Mouse (Mus musculus) left cerebral cortex, adult 11 months (tissue): ENCODE data around the gene Adh4.
"Not testable (repeated sequence)": the region's sequence is repeated elsewhere in the genome, so short reads cannot be mapped to it uniquely, and the experiment has no call there.

Experiments
- DNase-seq: peaks from one replicate; pipeline ENCODE4 v3.0.0; 2022; ENCODE audit warnings: low spot score

The Adh4 gene

GRCm38 (mm10) chr3:138443465-138443771 lies 28.2 kb downstream of the Adh4 start:
- no peak for DNase-seq

DNA sequence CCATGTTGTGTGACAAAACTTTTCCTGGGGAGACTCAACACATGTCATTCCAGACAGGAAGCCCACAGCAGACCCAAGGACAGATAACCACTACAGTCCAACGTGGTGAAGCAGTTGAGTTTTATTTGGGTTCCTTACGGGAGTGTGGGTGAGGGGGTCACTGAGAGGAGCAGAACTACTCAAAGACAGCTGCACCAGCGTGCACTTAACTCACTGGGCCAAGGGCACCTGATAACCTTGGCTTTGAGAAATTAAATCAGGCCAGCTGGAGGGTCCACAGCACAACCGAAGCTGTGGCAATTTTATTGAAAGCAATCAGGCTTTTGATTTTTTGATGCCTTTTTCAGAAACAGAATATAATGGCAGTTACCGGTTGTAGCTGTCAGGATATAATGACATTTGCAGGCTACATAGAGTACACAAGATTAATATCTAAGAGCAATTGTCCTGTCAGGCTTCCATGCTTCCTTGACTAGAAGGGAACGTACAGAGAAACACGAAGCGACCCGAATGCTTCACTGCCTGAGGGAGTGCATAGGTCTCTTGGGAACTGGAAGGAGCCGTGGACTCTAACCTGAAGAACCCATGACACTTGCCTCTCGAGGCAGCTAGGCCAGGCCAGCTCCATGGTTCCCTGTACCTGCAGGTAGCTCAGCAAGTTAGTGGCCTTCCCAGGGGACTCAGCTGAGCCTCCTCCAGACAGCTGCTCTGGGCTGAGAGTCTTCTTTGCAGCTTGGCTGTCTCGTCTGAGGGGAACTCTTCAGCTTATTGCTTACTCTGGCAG lies 33.0 kb downstream of the Adh4 start:
- DNase-seq = no peak

GRCm38 (mm10) chr3:138452169-138452568 lies 36.9 kb downstream of the Adh4 start:
- no peak for DNase-seq

- DNase-seq = no peak
These were observed 39.0 kb downstream of the Adh4 start for GRCm38 (mm10) chr3:138454234-138454633.

DNA sequence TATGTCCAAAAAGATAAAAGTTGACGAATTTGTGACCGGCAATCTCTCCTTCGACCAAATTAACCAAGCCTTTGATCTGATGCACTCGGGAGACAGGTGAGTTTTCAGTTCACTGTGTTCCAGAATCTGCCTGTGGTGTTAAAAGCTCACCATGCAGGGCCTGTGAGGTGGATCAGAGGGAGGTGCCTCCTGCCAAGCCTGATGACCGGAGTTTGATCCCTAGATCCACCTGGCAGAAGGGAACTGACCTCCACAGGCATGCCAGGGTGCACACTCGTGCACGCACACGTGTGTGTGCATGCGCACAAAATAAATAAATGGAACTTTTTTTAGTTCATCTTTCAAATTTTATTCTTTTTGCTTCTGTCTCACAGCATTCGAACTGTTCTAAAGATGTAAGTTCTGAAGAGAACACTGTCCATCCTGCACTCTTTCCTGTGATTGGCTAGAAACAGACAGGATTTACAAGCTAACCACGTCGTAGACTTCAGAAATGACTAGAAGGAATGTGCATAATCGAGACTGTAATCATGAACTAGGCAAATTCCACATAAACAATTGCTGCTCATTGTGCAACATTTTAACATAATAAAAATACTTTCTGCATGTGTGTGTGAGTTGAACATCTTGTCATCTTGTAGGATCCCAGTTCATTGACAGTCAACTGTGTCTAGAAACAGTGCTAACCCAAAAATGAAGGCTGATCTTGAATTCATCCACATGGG lies 39.6 kb downstream of the Adh4 start:
- DNase-seq = no peak

GRCm38 (mm10) chr3:138458441-138458840 lies 43.2 kb downstream of the Adh4 start:
- no peak for DNase-seq

DNA sequence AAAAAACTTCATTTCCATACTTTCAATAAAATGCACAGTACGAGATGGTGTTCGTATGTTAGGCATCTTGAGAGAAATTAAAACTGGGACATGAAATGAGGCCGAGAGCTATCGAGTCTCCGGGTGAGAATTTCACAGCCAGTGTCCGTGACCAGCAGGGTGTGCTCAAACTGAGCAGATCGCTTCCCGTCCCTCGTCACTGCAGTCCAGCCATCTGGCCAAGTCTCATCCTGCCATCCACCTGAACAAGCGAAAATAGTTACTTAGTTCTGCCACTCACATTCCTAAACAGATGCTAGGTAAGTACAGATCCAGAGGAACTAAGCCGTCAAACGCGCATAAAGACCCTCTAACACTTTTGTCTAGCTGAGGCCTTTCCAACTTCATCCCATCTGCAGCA lies 45.0 kb downstream of the Adh4 start:
- DNase-seq = no peak

DNA sequence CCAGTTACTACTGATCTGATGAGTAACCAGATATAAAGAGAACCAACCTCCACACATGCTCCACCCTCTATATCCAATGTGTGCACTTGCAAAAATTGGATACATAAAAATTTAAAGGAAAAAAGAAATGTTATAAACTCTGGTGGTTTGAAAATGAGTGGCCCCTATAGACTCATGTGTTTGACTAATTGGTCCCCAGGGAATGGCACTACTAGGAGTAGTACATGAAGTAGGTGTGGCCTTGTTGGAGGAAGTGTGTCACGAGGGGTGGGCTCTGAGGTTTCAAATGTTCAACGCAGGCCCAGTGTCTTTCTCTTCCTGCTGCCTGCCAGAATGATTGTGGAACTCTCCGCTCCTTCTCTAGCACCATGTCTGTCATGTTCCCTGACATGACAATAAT lies 46.6 kb downstream of the Adh4 start:
- DNase-seq = no peak

GRCm38 (mm10) chr3:138463137-138463536 lies 47.9 kb downstream of the Adh4 start:
- DNase-seq = no peak

- no peak for DNase-seq
These were observed 48.5 kb downstream of the Adh4 start for GRCm38 (mm10) chr3:138463807-138464206.

DNA sequence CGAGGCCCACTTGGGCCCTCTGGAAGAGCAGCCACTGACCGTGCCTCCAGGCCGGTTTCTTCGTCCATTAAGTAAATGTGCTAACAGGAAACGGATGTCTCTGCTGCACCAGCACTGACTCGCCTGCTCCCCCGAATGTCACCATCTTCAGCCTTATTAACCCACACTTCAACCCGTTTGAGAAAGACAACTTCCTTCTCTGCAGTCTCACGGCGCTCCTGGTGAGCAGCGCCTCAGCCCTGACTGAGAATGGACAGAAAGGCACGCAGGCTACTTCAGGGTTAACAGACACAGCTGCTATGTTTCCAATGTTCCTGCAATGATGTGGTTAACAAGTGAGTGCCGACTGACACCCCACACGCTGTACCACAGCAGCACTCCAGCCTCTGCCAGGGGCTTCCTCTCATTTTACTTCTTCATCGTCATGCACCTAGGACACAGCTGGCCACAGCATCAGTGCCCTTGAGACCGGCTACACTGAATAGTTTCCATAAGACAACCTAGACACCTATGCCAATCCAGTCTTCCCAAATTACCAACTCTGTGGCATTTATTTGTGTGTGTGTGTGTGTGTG lies 49.4 kb downstream of the Adh4 start:
- DNase-seq = no peak

DNA sequence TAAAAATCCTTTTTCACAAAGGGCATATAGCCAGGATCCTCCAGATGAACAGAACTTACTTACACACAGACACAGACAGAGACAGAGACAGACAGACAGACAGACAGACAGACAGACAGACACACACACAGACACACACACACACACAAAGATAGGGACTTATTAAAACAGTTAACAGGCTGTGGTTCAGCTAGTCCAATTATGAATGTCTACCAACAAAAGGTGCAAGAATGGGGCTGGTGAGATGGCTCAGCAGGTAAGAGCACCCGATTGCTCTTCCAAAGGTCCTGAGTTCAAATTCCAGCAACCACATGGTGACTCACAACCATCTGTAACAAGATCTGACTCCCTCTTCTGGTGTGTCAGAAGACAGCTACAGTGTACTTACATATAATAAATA lies 51.4 kb downstream of the Adh4 start:
- DNase-seq = not testable (repeated sequence)

GRCm38 (mm10) chr3:138471066-138471465 lies 55.8 kb downstream of the Adh4 start:
- no peak for DNase-seq

GRCm38 (mm10) chr3:138479489-138479888 lies 64.2 kb downstream of the Adh4 start:
- DNase-seq = no peak
